Mouse (Mus musculus) spleen, adult 12 weeks (tissue): ENCODE data around the gene Gkn3.

ENCODE experiments used
- DNase-seq: peaks from one replicate; pipeline ENCODE4 v3.0.0; 2022; ENCODE audit warnings: low spot score

The Gkn3 gene

GRCm38 (mm10) chr6:87388877-87389276, at the start of gene Gkn3:
Gene Gkn3 (minus strand): TSS chr6:87388935.
- no peak for DNase-seq

GRCm38 (mm10) chr6:87436745-87437144, 48.0 kb upstream of the Gkn3 start:
- DNase-seq: no peak

- DNase-seq: no peak
Measured at GRCm38 (mm10) chr6:87435791-87436190, 47.1 kb upstream of the Gkn3 start.

GRCm38 (mm10) chr6:87428487-87429044, 39.8 kb upstream of the Gkn3 start, which contains the start of gene Bmp10:
Gene Bmp10 (plus strand): TSS chr6:87428994.
- DNase-seq: no peak

- no peak for DNase-seq
Measured at GRCm38 (mm10) chr6:87427616-87428015, 38.9 kb upstream of the Gkn3 start.

- DNase-seq: no peak
Measured at GRCm38 (mm10) chr6:87426954-87427353, 38.2 kb upstream of the Gkn3 start.

- no peak for DNase-seq
Measured at GRCm38 (mm10) chr6:87424037-87424816, 35.5 kb upstream of the Gkn3 start.

GRCm38 (mm10) chr6:87422304-87422703, 33.6 kb upstream of the Gkn3 start:
- no peak for DNase-seq

- DNase-seq: no peak
Measured at GRCm38 (mm10) chr6:87412011-87412410, 23.3 kb upstream of the Gkn3 start.

GRCm38 (mm10) chr6:87401456-87401855, 12.7 kb upstream of the Gkn3 start:
- no peak for DNase-seq

- no peak for DNase-seq
Measured at GRCm38 (mm10) chr6:87399886-87400566, 11.3 kb upstream of the Gkn3 start.

GRCm38 (mm10) chr6:87399137-87399536, 10.4 kb upstream of the Gkn3 start:
- peak; percentile 65 for DNase-seq

GRCm38 (mm10) chr6:87394783-87395182, 6.0 kb upstream of the Gkn3 start:
- no peak for DNase-seq

GRCm38 (mm10) chr6:87393466-87394205, 4.9 kb upstream of the Gkn3 start:
- no peak for DNase-seq

GRCm38 (mm10) chr6:87389455-87389989, 787 bp upstream of the Gkn3 start:
- DNase-seq: no peak

- DNase-seq: no peak
Measured at GRCm38 (mm10) chr6:87386681-87387080, 2.1 kb downstream of the Gkn3 start.

GRCm38 (mm10) chr6:87386203-87386602, 2.5 kb downstream of the Gkn3 start:
- peak; percentile 17 for DNase-seq

GRCm38 (mm10) chr6:87384761-87385160, 4.0 kb downstream of the Gkn3 start:
- no peak for DNase-seq

- DNase-seq: no peak
Measured at GRCm38 (mm10) chr6:87383926-87384691, 4.6 kb downstream of the Gkn3 start.

GRCm38 (mm10) chr6:87373057-87373456, 15.7 kb downstream of the Gkn3 start, which contains the start of gene Gkn2:
Gene Gkn2 (plus strand): TSS chr6:87373357.
- no peak for DNase-seq

- no peak for DNase-seq
Measured at GRCm38 (mm10) chr6:87369223-87369622, 19.5 kb downstream of the Gkn3 start.
